Mouse (Mus musculus): ENCODE results near the gene Cmss1.

The Cmss1 gene

GRCm38 (mm10) chr16:57330111-57330510 is 276.6 kb downstream of the Cmss1 start:
- no peak for DNase-seq

- no peak for DNase-seq
These were observed 277.6 kb downstream of the Cmss1 start for GRCm38 (mm10) chr16:57329028-57329427.

- no peak for DNase-seq
These were observed 279.7 kb downstream of the Cmss1 start for GRCm38 (mm10) chr16:57326996-57327395.

- DNase-seq = no peak
These were observed 287.2 kb downstream of the Cmss1 start for GRCm38 (mm10) chr16:57319284-57320124.

GRCm38 (mm10) chr16:57318637-57319125 is 288.0 kb downstream of the Cmss1 start:
- DNase-seq = no peak

GRCm38 (mm10) chr16:57317882-57318636 is 288.6 kb downstream of the Cmss1 start:
- no peak for DNase-seq

GRCm38 (mm10) chr16:57317127-57317526 is 289.5 kb downstream of the Cmss1 start:
- DNase-seq = no peak

GRCm38 (mm10) chr16:57315026-57315425 is 291.6 kb downstream of the Cmss1 start:
- DNase-seq = no peak

- no peak for DNase-seq
These were observed 292.4 kb downstream of the Cmss1 start for GRCm38 (mm10) chr16:57314236-57314635.

- DNase-seq = no peak
These were observed 293.2 kb downstream of the Cmss1 start for GRCm38 (mm10) chr16:57313487-57313886.

- DNase-seq = no peak
These were observed 294.5 kb downstream of the Cmss1 start for GRCm38 (mm10) chr16:57312130-57312529.

GRCm38 (mm10) chr16:57305463-57305862 is 301.2 kb downstream of the Cmss1 start:
- DNase-seq = no peak

GRCm38 (mm10) chr16:57303716-57304115 is 302.9 kb downstream of the Cmss1 start:
- no peak for DNase-seq

GRCm38 (mm10) chr16:57302792-57303698 is 303.6 kb downstream of the Cmss1 start:
- DNase-seq = no peak

GRCm38 (mm10) chr16:57301512-57302115 is 305.1 kb downstream of the Cmss1 start:
- peak; percentile 28 for DNase-seq

GRCm38 (mm10) chr16:57295216-57295934 is 311.3 kb downstream of the Cmss1 start:
- no peak for DNase-seq

- DNase-seq = no peak
These were observed 313.9 kb downstream of the Cmss1 start, which contains the start of gene Tmem30c for GRCm38 (mm10) chr16:57292765-57293164. Gene Tmem30c, minus strand, starts transcription at chr16:57292865.

GRCm38 (mm10) chr16:57292296-57292695 is 314.4 kb downstream of the Cmss1 start:
- no peak for DNase-seq

GRCm38 (mm10) chr16:57291696-57292095 is 315.0 kb downstream of the Cmss1 start:
- no peak for DNase-seq

GRCm38 (mm10) chr16:57281417-57281816 is 325.2 kb downstream of the Cmss1 start:
- DNase-seq = no peak

Measured in layer of hippocampus, adult 9-11 months (tissue).